Mouse (Mus musculus): ENCODE measurements around the gene Nrd1.

DNA sequence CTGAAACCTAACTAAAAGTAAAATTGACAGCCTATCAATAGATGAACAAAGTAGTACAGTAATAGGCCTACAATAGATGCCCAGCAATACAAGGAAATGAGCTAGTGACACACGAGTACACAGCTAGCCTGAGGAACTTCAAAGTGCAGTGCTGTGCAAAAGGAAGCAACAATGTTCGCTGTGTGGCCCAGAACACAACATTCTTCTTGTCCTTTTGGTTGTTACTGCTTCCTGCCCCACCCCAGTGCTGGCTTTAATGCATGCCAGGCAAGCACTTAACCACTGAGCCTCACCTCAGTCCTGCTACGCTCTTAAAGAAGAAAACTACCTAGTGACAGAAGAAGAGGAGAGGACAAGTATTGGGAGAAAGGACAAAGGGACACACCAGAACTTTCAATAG is 79.2 kb downstream of the Nrd1 start:
- TF ChIP-seq EP300 (IDR thresholded peaks at IDR 0.05; ENCODE audit: low read depth in 1 of 2, low read length in 2 of 2) (no peak), JUND (IDR thresholded peaks at IDR 0.05; ENCODE audit: low read depth, low read length) (no peak), BHLHE40 (IDR thresholded peaks at IDR 0.05; ENCODE audit: borderline replicate concordance, low read depth, low read length) (no peak), CTCF (IDR thresholded peaks at IDR 0.05 in 2 of 3, conservative IDR thresholded peaks at IDR 0.05 in 1 of 3; ENCODE audit: control insufficient read depth in 1 of 3, insufficient read depth in 1 of 3, low read depth in 2 of 3, low read length in 3 of 3, poor library complexity in 1 of 3, severe bottlenecking in 1 of 3) (no peak), MAFK (IDR thresholded peaks at IDR 0.05; ENCODE audit: borderline replicate concordance, low read depth, low read length) (no peak), GATA1 (IDR thresholded peaks at IDR 0.05; ENCODE audit: low read depth, low read length) (no peak), ZNF384 (IDR thresholded peaks at IDR 0.05; ENCODE audit: low read depth, low read length) (no peak), POLR2A (IDR thresholded peaks at IDR 0.05; ENCODE audit: control insufficient read depth in 1 of 2, insufficient read depth in 1 of 2, low read depth in 1 of 2, low read length in 2 of 2, poor library complexity in 1 of 2) (no peak), GABPA (IDR thresholded peaks at IDR 0.05; ENCODE audit: low read depth, low read length) (no peak), E2F4 (IDR thresholded peaks at IDR 0.05; ENCODE audit: borderline replicate concordance, low read depth, low read length) (no peak), ZMIZ1 (IDR thresholded peaks at IDR 0.05; ENCODE audit: low read depth, low read length) (no peak), ELF1 (IDR thresholded peaks at IDR 0.05; ENCODE audit: low read depth, low read length) (no peak)

Measured in MEL (cell line).